Mouse (Mus musculus) intestine, embryonic 14.5 days (tissue): Measurements from ENCODE around the gene Zdhhc1. TPM values are rescaled to one million over a fixed set of nuclear protein-coding genes. Genes with fewer than 3 reads are reported as not detected.

ENCODE experiments used
- ATAC-seq: fragments of 200-750 bp; cut with Nextera tagmentation; replicated peaks from 2 replicates; pipeline ENCODE4 v1.8.0; 2017; ENCODE audit warnings: low read depth, moderate number of reproducible peaks, moderate TSS enrichment, moderate library complexity; ENCODE audit not compliant: low FRiP score, low TSS enrichment
- DNase-seq: peaks from one replicate; pipeline ENCODE4 v3.0.0-alpha.2; 2018; ENCODE audit warnings: low spot score
- H3K27ac ChIP-seq: fragments of 300-500 bp; sonication (generic); 2 replicates; pipeline ENCODE4 v1.5.1; 2014; ENCODE audit warnings: low read depth, mild to moderate bottlenecking, control low read depth
- H3K27me3 ChIP-seq: fragments of 300-500 bp; sonication (generic); replicated peaks from 2 replicates; pipeline ENCODE4 v1.6.1; 2014; ENCODE audit warnings: low read length, control low read depth; ENCODE audit not compliant: control insufficient read depth, insufficient read depth
- H3K36me3 ChIP-seq: fragments of 300-500 bp; sonication (generic); 2 replicates; pipeline ENCODE4 v1.6.1; 2014; ENCODE audit warnings: low read length, control low read depth; ENCODE audit not compliant: control insufficient read depth, insufficient read depth
- H3K4me1 ChIP-seq: fragments of 300-500 bp; sonication (generic); replicated peaks from 2 replicates; pipeline ENCODE4 v1.6.1; 2014; ENCODE audit warnings: low read length, control low read depth, mixed read lengths; ENCODE audit not compliant: control insufficient read depth, insufficient read depth
- H3K4me2 ChIP-seq: fragments of 300-500 bp; sonication (generic); 2 replicates; pipeline ENCODE4 v1.6.1; 2014; ENCODE audit warnings: low read length
- H3K4me3 ChIP-seq: fragments of 300-500 bp; sonication (generic); 2 replicates; pipeline ENCODE4 v1.5.1; 2014; ENCODE audit warnings: low read depth, low read length, control low read depth, mixed read lengths
- H3K9ac ChIP-seq: fragments of 300-500 bp; sonication (generic); 2 replicates; pipeline ENCODE4 v1.6.1; 2014; ENCODE audit warnings: mild to moderate bottlenecking, low read length
- H3K9me3 ChIP-seq: fragments of 300-500 bp; sonication (generic); 2 replicates; pipeline ENCODE4 v1.6.1; 2016; ENCODE audit warnings: low read length, control low read depth; ENCODE audit not compliant: control insufficient read depth
- WGBS: fragments of 180-500 bp; shearing (Covaris S2); extraction: QIAGEN DNeasy Blood & Tissue Kit; methylation state at CpG from one replicate; pipeline ENCODE4 v1.1.7; 2014; 5-methylcytosine and 5-hydroxymethylcytosine counted together
- polyA plus RNA-seq: library from polyadenylated mRNA; unstranded; fragments of >200 nt; fragmentation: Nextera tagmentation; extraction: Ambion mirVana; gene quantifications from 2 replicates; pipeline ENCODE4 v1.2.1, GENCODE M21; 2014

The Zdhhc1 gene
- polyA plus RNA-seq, 1 experiment from 2014 or later, result 25.2 TPM

DNA sequence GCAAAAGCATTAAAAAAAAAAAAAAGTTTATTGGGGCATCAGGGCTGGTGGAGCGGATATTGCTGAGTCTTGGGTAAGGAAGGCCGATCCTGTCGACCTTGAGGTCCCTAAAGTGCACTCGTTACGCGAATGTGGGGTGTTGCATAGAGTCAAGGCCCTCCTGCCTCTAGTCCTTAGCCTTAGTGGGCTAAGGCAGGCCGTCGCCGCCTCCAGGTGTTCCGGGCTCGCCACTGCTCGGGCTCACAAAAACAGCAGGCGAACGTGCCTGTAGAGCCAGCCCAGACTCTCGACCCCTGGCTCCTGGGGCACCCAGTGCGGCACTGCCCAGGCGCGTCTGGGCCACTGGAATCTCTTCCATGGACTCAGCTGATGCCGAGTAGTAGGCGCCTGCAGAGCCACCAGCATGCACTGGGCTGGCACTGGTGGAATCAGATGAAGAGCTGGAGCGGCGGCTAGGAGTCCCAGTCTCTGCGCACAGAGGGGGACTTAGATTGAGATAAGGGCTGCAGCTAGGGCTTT is 24.2 kb downstream of the Zdhhc1 start:
- Histone ChIP-seq H3K27me3 (peaks cover 12% of the 10 kb centered on the region), H3K9ac (no peak overlapping the region), H3K36me3 (peaks cover 4% of the 10 kb centered on the region; the same call in 1 of the 2 replicates), H3K4me2 (no peak overlapping the region), H3K27ac (no peak overlapping the region), H3K4me1 (peaks cover 18% of the 10 kb centered on the region; the same call in 1 of the 2 replicates), H3K4me3 (no peak overlapping the region), H3K9me3 (no peaks in the 10 kb centered on the region)
- DNase-seq (no peak), ATAC-seq (no peak)
- WGBS, result 38% methylated on average over 23 of the region's 23 CpGs

DNA sequence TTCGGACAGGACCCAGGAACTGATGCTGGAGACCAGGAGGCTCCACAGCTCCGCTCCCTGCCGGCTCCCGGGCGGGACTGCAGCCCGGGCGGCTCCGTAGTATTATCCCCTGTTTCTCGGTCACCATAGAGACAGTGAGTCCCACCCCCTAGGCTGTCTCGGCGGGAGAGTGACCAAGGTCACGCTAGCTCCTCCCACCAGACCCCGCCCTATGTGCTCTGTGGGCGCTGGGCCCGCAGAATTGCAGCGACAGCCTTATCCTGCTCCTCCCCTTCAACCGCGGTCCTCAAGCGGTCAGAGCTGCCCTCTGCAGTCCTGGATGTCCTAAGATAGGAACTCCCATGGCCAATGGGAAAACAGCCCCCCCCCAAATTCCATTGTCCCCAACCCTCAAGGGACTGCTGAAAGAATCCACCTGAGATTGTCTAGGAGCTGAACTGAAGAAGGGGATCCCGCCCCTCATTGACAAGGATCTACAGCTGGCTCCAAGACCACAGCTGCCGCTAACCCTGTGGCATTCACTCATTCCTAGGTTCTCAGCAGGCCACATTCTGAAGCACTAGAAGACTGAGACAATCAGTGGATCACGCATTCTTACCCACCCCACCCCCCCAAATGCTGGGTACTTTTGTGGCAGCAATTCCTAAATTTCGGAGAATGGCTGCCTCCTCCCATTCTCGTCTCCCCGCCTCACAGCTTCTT is 25.2 kb downstream of the Zdhhc1 start, which contains the start of gene Tppp3:
Tppp3 (minus strand) TSS at position 213 of the 702 bp plus-strand sequence.
- DNase-seq (peak; percentile 91), ATAC-seq (peak; percentile 95)
- Histone ChIP-seq H3K9me3 (no peaks in the 10 kb centered on the region), H3K36me3 (peaks cover 4% of the 10 kb centered on the region; the same call in 1 of the 2 replicates), H3K4me1 (peaks cover 18% of the 10 kb centered on the region; the same call in 1 of the 2 replicates), H3K9ac (peak within 1 kb of the TSS; percentile 25), H3K27ac (no peak within 1 kb of the TSS), H3K4me2 (peak within 1 kb of the TSS; percentile 52), H3K4me3 (peak within 1 kb of the TSS; percentile 27), H3K27me3 (peaks cover 12% of the 10 kb centered on the region)
- 7% methylated on average over 25 of the region's 25 CpGs for WGBS

DNA sequence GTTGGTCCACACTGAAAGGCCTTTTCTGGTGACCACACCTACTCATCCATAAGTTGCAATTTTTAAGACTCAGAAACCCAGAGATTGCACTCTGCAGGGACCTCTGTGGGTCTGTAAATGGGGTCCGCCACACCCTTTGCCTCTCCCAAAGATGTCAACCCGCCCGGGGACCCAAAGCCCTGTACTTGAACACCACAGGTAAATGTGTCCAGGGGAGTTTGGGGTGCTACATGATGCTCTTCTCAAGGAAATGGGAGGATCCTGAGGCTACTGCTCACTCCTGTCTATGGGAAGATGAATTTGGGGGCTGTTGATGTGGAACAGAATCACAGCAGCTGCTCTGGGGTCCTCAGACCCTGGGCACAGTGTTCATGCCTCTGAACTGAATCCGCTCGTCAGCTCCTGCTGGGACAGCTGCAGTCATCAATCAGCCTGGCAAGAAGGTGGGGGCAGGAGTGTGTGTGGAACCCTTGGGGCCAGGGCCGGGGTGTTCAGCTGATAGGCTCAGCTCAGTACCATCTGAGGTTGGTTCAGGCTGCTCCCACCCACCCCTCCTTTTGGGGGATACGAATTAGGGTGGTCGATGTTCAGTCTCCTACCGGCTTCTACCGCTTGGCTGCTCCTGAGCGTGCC is 25.9 kb downstream of the Zdhhc1 start:
- Histone ChIP-seq H3K36me3 (peaks cover 4% of the 10 kb centered on the region; the same call in 1 of the 2 replicates), H3K9ac (peak overlapping the region; percentile 25), H3K4me1 (peaks cover 18% of the 10 kb centered on the region; the same call in 1 of the 2 replicates), H3K4me3 (peak overlapping the region; percentile 27), H3K27ac (no peak overlapping the region), H3K4me2 (peak overlapping the region; percentile 52), H3K27me3 (peaks cover 12% of the 10 kb centered on the region), H3K9me3 (no peaks in the 10 kb centered on the region)
- ATAC-seq, result no peak; the same call in 1 of the 2 replicates
- WGBS, result 21% methylated on average over 11 of the region's 11 CpGs
- DNase-seq, result no peak

DNA sequence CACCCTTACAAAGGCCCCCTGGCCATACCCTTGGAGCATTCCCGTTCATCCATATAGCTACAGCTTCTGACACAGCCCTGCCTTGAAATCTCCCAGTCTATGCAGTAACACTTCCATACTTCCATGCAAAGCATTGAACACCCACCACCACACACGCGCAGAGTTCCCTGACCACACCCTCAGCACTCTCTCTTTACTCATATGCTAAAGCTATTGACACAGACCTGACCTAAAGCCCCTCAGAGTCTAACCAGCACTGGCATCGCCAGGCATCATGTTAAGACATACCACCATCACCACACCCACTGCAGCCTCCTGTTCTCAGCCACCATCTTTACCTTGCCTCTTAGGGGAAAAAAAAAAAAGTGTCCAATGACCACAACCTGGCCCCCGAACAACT is 26.4 kb downstream of the Zdhhc1 start:
- DNase-seq, result no peak
- Histone ChIP-seq H3K27ac (no peak overlapping the region), H3K9me3 (no peaks in the 10 kb centered on the region), H3K4me2 (no peak overlapping the region), H3K4me3 (no peak overlapping the region), H3K36me3 (peaks cover 4% of the 10 kb centered on the region; the same call in 1 of the 2 replicates), H3K27me3 (peaks cover 12% of the 10 kb centered on the region), H3K4me1 (peaks cover 18% of the 10 kb centered on the region; the same call in 1 of the 2 replicates), H3K9ac (no peak overlapping the region)
- ATAC-seq, result no peak
- 75% methylated on average over 5 of the region's 5 CpGs for WGBS

DNA sequence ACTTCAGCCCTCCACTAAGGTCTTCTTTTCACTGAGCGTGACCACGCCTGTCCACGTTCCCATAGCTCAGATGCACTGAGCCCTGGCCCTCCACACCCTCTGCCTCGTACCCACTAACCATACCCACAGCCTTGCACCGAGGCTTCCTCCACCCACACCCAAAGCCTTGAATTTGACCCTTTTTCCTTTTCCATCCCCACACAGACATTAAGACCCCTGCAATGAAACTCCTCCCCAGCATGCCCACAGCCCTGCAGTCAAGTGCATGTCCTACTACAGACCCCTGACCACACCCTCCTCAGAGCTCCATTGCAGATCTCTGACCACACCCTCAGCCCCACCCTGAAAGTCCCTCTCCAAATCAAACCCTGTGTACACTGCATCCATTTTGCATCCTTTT is 26.9 kb downstream of the Zdhhc1 start:
- no peak for DNase-seq
- H3K9ac ChIP-seq, result no peak overlapping the region

DNA sequence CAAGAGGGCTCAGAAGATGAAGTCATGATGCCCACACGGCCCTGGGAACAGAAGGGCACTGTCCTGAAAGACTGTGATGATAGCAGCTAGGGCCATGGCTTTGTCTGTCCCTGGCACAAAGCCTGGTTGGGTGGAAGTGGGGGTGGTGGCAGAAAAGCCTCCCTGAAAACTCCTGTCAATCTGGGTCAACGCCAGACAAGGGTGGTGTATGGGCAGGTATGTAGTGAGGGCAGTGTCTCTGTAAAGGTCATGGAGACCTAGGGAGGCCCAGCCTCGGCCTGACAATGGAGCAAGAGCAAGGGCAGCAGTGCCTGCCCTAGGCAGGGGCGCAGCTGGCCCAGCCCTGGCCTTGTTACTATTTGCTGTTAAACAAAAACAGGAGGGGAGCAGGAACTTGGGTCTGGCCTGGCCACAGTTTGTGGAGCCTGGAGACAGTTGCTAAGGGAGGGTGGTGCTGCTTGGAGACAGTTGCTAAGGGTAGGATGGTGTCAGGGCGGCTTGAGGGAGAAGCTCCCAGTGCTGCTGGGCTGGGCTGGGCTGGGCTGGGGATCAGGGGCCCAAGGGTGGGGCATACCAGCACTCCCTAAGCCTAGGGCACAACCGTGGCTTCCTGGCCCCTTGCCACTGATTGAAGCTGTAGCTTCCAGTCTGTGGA is 27.5 kb downstream of the Zdhhc1 start:
- peaks cover 12% of the 10 kb centered on the region for H3K27me3 ChIP-seq
- H3K9ac ChIP-seq, result peak overlapping the region; percentile 13; the same call in 1 of the 2 replicates
- no peaks in the 10 kb centered on the region for H3K9me3 ChIP-seq
- peaks cover 4% of the 10 kb centered on the region; the same call in 1 of the 2 replicates for H3K36me3 ChIP-seq
- H3K4me3 ChIP-seq, result no peak overlapping the region
- H3K4me1 ChIP-seq, result peaks cover 11% of the 10 kb centered on the region; the same call in 1 of the 2 replicates
- H3K27ac ChIP-seq, result no peak overlapping the region
- DNase-seq, result no peak
- H3K4me2 ChIP-seq, result no peak overlapping the region
- WGBS, result 42% methylated on average over 6 of the region's 6 CpGs
- ATAC-seq, result no peak

More for the DNA sequence above, 26.9 kb downstream of the Zdhhc1 start:
- no peak overlapping the region for H3K4me2 ChIP-seq
- peaks cover 17% of the 10 kb centered on the region; the same call in 1 of the 2 replicates for H3K4me1 ChIP-seq
- H3K27me3 ChIP-seq, result peaks cover 12% of the 10 kb centered on the region
- H3K36me3 ChIP-seq, result peaks cover 4% of the 10 kb centered on the region; the same call in 1 of the 2 replicates
- no peaks in the 10 kb centered on the region for H3K9me3 ChIP-seq
- H3K27ac ChIP-seq, result no peak overlapping the region
- no peak overlapping the region for H3K4me3 ChIP-seq
- whole genome bisulfite sequencing, result 96% methylated on average over 5 of the region's 5 CpGs
- ATAC-seq, result no peak

DNA sequence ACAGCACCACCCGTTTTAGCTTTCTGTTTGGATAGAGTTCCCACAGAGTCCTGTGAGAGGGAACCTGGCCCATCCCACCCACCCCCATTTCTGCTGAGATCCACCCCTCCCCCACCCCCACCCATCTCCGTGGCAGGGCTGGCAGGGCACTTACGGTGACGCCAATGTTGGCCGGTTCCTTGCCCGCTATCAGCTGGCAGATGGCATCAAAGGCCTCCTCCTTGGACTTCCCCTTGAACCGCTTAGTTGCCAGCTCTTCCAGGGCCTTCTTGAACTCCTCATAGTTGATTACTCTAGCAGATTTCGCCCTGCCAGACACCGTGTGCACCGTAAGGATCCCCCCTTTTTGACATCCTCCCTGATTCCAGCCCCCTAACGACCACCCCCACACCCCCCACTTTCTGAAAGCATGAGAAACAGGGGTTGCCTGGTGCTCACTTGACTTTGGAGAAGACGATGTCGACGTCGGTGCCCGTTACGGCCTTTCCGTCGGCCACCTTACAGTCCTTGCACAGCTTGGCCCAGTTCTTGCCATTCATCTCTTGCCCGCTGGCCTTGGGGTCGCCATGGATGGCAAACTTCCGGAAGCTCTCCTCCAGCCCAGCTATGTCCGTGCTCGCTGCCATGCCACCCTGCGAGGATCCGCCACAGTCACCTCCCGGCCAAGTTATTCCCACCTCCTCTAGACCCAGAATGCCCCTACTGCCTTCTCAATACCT is 28.5 kb downstream of the Zdhhc1 start:
- Histone ChIP-seq H3K36me3 (peaks cover 3% of the 10 kb centered on the region; the same call in 1 of the 2 replicates), H3K9ac (no peak overlapping the region), H3K4me3 (no peak overlapping the region), H3K27me3 (peaks cover 7% of the 10 kb centered on the region), H3K4me2 (no peak overlapping the region), H3K4me1 (peaks cover 11% of the 10 kb centered on the region; the same call in 1 of the 2 replicates), H3K27ac (no peak overlapping the region), H3K9me3 (no peaks in the 10 kb centered on the region)
- no peak for DNase-seq
- WGBS, result 90% methylated on average over 27 of the region's 27 CpGs
- no peak for ATAC-seq
